Mouse (Mus musculus) right cerebral cortex, postnatal 36 days (tissue): ENCODE measurements around the gene Naa20.

Experiments
- DNase-seq, 2 experiments: peaks; one replicate each; pipeline ENCODE4 v3.0.0; 2022; ENCODE audit warnings: low spot score in 2 of 2, mixed read lengths in 1 of 2

The Naa20 gene

DNA sequence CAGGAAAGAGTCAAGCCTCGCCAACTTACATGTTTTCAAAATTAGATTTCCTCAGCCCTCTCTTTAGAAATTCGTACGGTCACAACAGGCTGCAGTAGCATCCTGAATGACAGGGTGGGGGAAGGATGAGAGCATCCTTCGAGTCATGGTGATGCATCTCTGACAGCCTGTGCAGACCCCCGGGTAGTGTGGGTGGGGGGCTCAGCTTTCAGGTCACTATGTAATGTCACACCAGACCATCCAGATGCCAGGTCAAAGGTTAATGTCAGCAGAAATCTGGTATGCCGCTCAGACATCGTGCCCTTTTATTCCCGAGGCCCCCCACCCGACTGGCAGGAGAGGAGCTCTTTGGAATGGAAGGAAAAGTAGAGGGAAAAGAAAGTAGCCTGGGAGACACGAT lies 48.3 kb downstream of the Naa20 start:
- no peak for DNase-seq

DNA sequence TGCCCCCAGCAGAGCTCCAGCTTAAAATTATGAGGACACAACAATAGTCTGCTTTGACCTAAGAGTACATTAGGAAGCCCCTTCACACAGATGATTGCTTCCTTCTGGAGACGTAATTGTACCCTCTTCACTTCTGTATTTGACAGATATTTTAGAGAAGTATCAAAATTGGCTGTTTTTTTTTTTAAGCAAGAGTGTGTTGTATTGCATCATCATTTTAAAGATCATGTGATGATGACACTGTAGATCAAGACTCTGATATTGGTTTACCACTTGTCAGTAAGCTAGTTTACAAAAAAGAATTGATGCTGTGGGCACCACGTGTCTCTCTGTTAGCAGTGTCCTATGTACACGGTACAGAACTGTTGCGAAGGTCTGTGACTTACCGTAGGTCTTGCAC lies 50.8 kb downstream of the Naa20 start:
- no peak for DNase-seq

DNA sequence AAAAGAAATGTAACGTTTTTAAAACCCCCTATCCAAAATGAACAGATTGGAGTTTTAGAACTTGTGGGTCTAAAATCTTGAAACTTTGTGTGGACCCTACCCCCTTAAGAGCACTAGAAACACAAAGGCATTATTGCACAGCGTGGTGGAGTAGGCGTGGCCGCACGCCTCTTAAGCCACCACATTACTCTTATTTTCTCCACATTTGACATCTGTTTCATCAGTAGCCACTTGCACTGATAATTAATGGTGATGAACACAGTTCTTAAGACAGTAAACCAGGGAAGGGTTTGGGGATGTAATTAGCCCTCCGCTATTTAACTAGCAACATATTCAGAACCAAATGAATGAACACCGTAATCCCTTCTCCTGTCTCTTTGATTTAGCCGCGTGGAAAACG lies 53.9 kb downstream of the Naa20 start:
- DNase-seq = no peak

GRCm38 (mm10) chr2:145956318-145956717 lies 54.4 kb downstream of the Naa20 start:
- no peak for DNase-seq

DNA sequence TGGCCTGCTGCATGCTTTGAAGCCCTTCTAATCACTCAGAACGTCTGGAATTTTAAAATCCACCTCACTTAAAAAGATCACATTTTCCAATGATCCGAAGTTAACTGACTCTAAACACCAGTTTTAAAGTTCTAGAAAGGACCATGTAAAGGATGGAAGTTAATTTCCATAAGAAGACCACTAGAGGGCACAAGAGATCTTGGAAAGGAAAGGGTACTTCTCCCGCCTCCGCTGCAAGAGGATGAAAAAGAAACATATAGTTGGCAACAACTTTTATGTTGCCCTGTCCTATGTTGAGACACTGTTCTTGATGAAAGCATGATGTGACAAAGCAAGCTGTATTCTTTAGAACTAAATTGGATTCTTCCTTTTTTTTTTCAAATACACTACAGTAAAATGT lies 55.6 kb downstream of the Naa20 start:
- no peak for DNase-seq

DNA sequence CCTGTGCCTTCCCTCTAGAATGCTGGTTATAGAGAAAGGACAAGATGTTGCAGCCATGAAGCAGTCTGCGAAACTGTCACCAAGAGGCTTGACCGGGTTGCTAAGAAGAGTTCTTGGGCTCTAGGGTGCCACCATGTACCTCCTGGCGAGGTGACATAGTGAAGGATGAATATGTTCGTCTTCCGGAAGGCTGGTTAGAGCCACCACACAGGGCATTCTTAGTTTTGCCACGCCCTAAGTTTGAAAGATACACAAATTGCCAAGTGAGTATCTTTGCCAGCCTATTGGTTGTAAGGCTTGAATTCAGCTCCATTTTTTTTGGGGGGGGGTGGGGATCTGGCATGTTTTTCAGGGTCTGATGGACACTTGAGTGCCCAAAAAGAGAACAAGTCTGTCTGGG lies 56.2 kb downstream of the Naa20 start:
- DNase-seq = no peak

DNA sequence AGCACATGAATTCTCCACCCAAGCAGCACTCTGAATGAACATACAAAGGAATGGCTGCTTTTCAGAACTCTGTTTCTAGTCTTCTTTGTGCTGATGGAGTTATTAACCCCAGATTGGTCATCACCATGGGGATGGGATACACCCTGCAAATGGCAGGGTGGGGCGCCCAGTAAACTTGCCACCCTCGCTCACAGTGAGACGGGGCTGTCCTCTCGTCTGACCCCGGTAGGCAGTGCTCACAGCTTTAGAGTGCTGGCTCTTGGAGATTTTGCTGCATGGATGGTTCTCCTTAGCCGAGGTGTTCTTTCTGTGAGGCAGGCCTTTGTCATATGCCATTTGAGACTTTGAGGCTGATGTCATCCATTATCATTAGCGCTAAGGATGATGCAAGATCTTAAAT lies 56.7 kb downstream of the Naa20 start:
- no peak for DNase-seq

DNA sequence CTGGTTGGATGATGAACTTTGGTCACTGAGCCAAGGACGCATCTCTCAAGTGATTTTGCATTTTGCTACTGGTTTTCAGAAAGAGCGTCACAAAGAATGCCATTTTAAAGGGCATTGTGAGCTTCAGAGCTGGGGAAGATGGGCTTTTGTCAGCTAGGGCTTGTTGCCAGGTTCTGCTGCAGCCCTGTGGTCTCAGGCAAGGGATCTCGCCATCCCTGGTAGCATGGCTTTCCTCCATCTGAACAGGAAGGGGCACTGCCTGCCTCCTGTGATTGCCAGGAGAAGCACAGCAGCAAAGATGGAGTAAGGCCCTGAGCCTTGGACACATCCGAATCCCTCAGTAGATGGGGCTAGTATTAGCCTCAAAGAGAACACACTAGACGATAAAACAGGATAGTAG lies 60.0 kb downstream of the Naa20 start:
- DNase-seq = no peak
